Mouse (Mus musculus): ENCODE data around the gene Nudt1.

GRCm38 (mm10) chr5:140383559-140383958, 62.1 kb downstream of the Nudt1 start:
- no peak for TF ChIP-seq CTCF (IDR thresholded peaks at IDR 0.05)
- no peak for TF ChIP-seq EP300 (IDR thresholded peaks at IDR 0.05)

Measured in lung, postnatal 0 days (tissue).